Mouse (Mus musculus): ENCODE measurements around the gene Tssk1. TPM values are rescaled to one million over a fixed set of nuclear protein-coding genes. Genes with fewer than 3 reads are reported as not detected.

Tssk1 gene
- total and polyA plus RNA-seq, 3 experiments: 0.04 to 0.36 TPM; not detected in 1

DNA sequence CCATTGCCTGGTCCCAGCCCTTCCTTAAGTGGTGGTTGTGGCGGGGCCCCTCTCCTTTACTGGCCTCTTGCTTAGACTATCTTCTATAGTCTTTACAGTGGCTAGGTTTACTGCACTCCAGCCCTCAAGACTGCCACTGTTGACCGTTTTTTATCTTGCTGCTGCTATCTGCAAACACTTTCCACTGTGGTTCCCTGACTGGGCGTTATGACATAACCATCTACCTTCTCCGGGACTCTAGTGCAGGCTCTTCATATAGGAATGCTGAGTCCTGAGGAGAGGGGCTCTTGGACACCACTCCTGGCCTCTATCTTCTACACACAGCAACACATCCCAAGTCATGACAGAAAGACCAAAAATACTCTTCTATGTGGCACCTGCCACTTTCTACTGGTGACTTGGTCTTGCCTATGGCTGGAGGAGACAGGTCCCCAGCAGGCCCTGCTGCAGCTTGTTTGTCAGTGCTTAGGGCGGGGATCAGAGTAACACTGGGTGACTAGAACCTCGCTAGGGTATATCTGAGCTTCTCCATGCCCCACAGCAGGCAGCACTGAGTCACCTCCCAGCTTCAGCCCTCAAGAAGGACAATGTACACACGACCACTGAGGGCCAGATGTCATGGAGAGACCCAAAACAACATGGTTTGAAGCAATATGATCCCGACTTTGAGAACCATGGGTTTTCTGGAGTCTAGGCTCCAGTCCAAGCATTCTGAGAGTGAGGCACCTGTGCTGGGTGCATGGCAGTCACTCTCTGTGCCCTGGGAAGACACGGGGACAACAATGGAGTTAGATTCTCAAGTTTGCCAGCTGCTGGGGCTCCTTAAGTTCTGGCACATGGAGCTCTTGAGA is 39.8 kb downstream of the Tssk1 start (continued):
- TF ChIP-seq MXI1 (IDR thresholded peaks at IDR 0.05; ENCODE audit: low read depth, low read length) (no peak), GATA1 (IDR thresholded peaks at IDR 0.05; ENCODE audit: low read depth, low read length) (peak; percentile 85), MYB (IDR thresholded peaks at IDR 0.05; ENCODE audit: low read depth, low read length) (peak; percentile 89), NRF1 (IDR thresholded peaks at IDR 0.05; ENCODE audit: insufficient read depth, low read depth, low read length, poor library complexity, severe bottlenecking) (no peak), MAZ (IDR thresholded peaks at IDR 0.05; ENCODE audit: low read depth, low read length) (no peak; the same call in 1 of the 2 replicates), USF1 (IDR thresholded peaks at IDR 0.05; ENCODE audit: low read depth, low read length) (no peak), TCF12 (IDR thresholded peaks at IDR 0.05; ENCODE audit: low read depth, low read length) (peak; percentile 60), RCOR1 (IDR thresholded peaks at IDR 0.05; ENCODE audit: low read depth, low read length) (no peak), MAFK (IDR thresholded peaks at IDR 0.05; ENCODE audit: borderline replicate concordance, low read depth, low read length) (peak; percentile 7; the same call in 1 of the 2 replicates), GABPA (IDR thresholded peaks at IDR 0.05; ENCODE audit: low read depth, low read length) (0 out of 2 replicates have a peak, but pooled peaks have one; percentile 19), ZNF384 (IDR thresholded peaks at IDR 0.05; ENCODE audit: low read depth, low read length) (no peak), E2F4 (IDR thresholded peaks at IDR 0.05; ENCODE audit: borderline replicate concordance, low read depth, low read length) (no peak), CHD1 (IDR thresholded peaks at IDR 0.05; ENCODE audit: low read depth, low read length) (0 out of 2 replicates have a peak, but pooled peaks have one; percentile 59), SIN3A (IDR thresholded peaks at IDR 0.05; ENCODE audit: low read length) (peak; percentile 80), USF2 (IDR thresholded peaks at IDR 0.05; ENCODE audit: borderline replicate concordance in 1 of 2, insufficient read depth in 1 of 2, low read depth in 1 of 2, low read length in 2 of 2) (no peak), ETS1 (IDR thresholded peaks at IDR 0.05; ENCODE audit: low read depth, low read length) (peak; percentile 82)

DNA sequence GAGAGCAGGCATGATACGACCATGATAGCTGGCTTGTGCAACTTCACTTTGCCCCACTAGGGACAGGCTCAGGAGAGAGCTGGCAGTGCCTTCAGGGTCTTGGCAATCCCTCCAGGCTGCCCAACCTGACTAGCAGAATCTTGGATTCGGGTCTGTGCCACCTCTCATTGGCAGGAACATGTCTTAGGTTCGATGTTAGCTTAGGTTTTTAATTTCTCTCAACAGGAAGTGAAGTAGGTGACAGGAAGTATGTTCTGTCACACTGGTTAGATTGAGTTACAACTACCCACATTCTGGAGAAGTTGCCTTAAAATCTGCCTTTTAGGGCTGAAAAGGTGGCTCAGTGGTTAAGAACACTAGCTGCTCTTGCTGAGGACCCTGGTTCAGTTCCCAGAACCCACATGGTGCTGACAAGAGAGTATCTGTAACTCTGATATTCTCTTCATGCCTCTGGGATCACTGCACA is 40.5 kb downstream of the Tssk1 start:
- Histone ChIP-seq H3K9ac (ENCODE audit: control insufficient read depth, low read depth, low read length, poor library complexity, severe bottlenecking) (peak overlapping the region; percentile 59), H3K36me3 (ENCODE audit: control insufficient read depth in 1 of 2, insufficient read depth in 2 of 2, low read length in 2 of 2) (peaks cover 0 to 33% of the 10 kb centered on the region in 2 experiments; a peak in 2 of 4 replicates), H3K79me2 (ENCODE audit: control insufficient read depth, insufficient read depth, low read length, poor library complexity) (no peaks in the 10 kb centered on the region), H3K4me1 (ENCODE audit: control insufficient read depth in 1 of 2, insufficient read depth in 2 of 2, low read length in 2 of 2) (peaks cover 31 to 44% of the 10 kb centered on the region in 2 experiments), H3K27ac (ENCODE audit: control insufficient read depth, low read depth, low read length) (peak overlapping the region; percentile 92), H3K27me3 (ENCODE audit: control insufficient read depth in 1 of 2, insufficient read depth in 2 of 2, low read length in 2 of 2) (no peaks in the 10 kb centered on the region), H3K9me3 (replicated peaks; ENCODE audit: insufficient read depth, low read length) (no peaks in the 10 kb centered on the region), H3K4me3 (ENCODE audit: control insufficient read depth in 1 of 2, insufficient read depth in 1 of 2, low read depth in 2 of 2, low read length in 2 of 2) (no peak overlapping the region; a peak in 1 of 4 replicates)
- DNase-seq (ENCODE audit: low read depth, low spot score): peak; percentile 72
- TF ChIP-seq UBTF (IDR thresholded peaks at IDR 0.05; ENCODE audit: borderline replicate concordance, insufficient read depth, low read depth, low read length) (no peak), POLR2AphosphoS5 (IDR thresholded peaks at IDR 0.05; ENCODE audit: borderline replicate concordance, low read depth, low read length) (no peak), HCFC1 (IDR thresholded peaks at IDR 0.05; ENCODE audit: low read depth, low read length) (no peak), MEF2A (IDR thresholded peaks at IDR 0.05; ENCODE audit: extremely low read depth, insufficient replicate concordance, low read depth, low read length, poor library complexity, severe bottlenecking) (no peak), MYB (IDR thresholded peaks at IDR 0.05; ENCODE audit: low read depth, low read length) (no peak; the same call in 1 of the 2 replicates), GATA1 (IDR thresholded peaks at IDR 0.05; ENCODE audit: low read depth, low read length) (no peak), GABPA (IDR thresholded peaks at IDR 0.05; ENCODE audit: low read depth, low read length) (no peak), CTCF (IDR thresholded peaks at IDR 0.05 in 2 of 3, conservative IDR thresholded peaks at IDR 0.05 in 1 of 3; ENCODE audit: control insufficient read depth in 1 of 3, insufficient read depth in 1 of 3, low read depth in 2 of 3, low read length in 3 of 3, poor library complexity in 1 of 3, severe bottlenecking in 1 of 3) (peak in 1 of 3 experiments; percentile 32; a peak in 2 of 6 replicates), SMC3 (IDR thresholded peaks at IDR 0.05; ENCODE audit: low read depth, low read length) (no peak), ZNF384 (IDR thresholded peaks at IDR 0.05; ENCODE audit: low read depth, low read length) (no peak), CHD1 (IDR thresholded peaks at IDR 0.05; ENCODE audit: low read depth, low read length) (no peak), EP300 (IDR thresholded peaks at IDR 0.05; ENCODE audit: low read depth in 1 of 2, low read length in 2 of 2) (no peak), ETS1 (IDR thresholded peaks at IDR 0.05; ENCODE audit: low read depth, low read length) (peak; percentile 32; the same call in 1 of the 2 replicates), ZC3H11A (IDR thresholded peaks at IDR 0.05; ENCODE audit: low read depth, low read length) (no peak), ZKSCAN1 (IDR thresholded peaks at IDR 0.05; ENCODE audit: low read depth, low read length) (no peak), NELFE (IDR thresholded peaks at IDR 0.05; ENCODE audit: low read depth, low read length) (peak; percentile 55), TBP (IDR thresholded peaks at IDR 0.05; ENCODE audit: low read depth, low read length) (peak; percentile 63; the same call in 1 of the 2 replicates), TAL1 (IDR thresholded peaks at IDR 0.05; ENCODE audit: low read length) (no peak), E2F4 (IDR thresholded peaks at IDR 0.05; ENCODE audit: borderline replicate concordance, low read depth, low read length) (0 out of 2 replicates have a peak, but pooled peaks have one; percentile 23), KAT2A (conservative IDR thresholded peaks at IDR 0.05; ENCODE audit: low read depth, low read length) (no peak), TCF12 (IDR thresholded peaks at IDR 0.05; ENCODE audit: low read depth, low read length) (peak; percentile 10; the same call in 1 of the 2 replicates), JUND (IDR thresholded peaks at IDR 0.05; ENCODE audit: low read depth, low read length) (no peak)

Measured in MEL (cell line).